Mouse (Mus musculus) small intestine, adult 2 months (tissue): ENCODE measurements around the gene Fam213a.

ENCODE experiments used
- CTCF ChIP-seq: fragments of 200-500 bp; IDR thresholded peaks from 2 replicates; pipeline ENCODE4 v1.5.1; 2012; ENCODE audit warnings: low read depth, mild to moderate bottlenecking, control low read depth, inconsistent platforms, low read length, moderate library complexity, mixed read lengths; ENCODE audit not compliant: insufficient replicate concordance, insufficient read length; ENCODE audit errors: extremely low read depth
- POLR2A ChIP-seq: fragments of 200-500 bp; IDR thresholded peaks from 2 replicates; pipeline ENCODE4 v1.6.1; 2012; ENCODE audit warnings: low read depth, mild to moderate bottlenecking, control low read depth, inconsistent platforms, low read length, moderate library complexity

- TF ChIP-seq POLR2A (no peak), CTCF (no peak)
Observed at GRCm38 (mm10) chr14:41000801-41001200, 12.8 kb downstream of the Fam213a start.
